Mouse (Mus musculus): Measurements from ENCODE around the gene Actrt2.

DNA sequence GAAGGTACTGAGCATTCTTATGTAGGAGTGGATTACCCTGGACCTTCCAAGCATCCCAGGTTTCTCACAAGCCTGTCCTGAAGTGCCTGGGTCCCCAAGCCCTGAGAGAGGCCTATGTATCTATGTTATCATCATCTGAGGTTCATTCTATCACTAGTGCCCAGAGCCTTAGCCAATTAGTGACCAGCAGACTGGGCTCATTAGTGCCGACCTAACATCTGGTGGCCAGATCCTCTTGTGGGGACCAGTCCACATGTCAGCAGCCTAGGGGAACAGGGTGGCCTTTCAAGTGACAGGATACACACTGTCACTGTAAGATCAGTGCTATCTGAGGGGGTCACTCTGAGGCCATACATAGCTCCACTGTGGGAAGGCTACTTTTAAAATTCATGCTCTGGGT lies 4.4 kb upstream of the Actrt2 start:
- TF ChIP-seq CTCF (IDR thresholded peaks at IDR 0.05; ENCODE audit: borderline replicate concordance, extremely low read depth, insufficient read depth, insufficient read length), result no peak
- no peak for TF ChIP-seq POLR2A (IDR thresholded peaks at IDR 0.05; ENCODE audit: borderline replicate concordance, extremely low read depth, insufficient read depth, insufficient read length, poor library complexity, severe bottlenecking)

Measured in brain, embryonic 14.5 days (tissue).